Mouse (Mus musculus): Measurements from ENCODE around the gene Ctbp2.

The Ctbp2 gene

GRCm38 (mm10) chr7:133009676-133010075 is 114.5 kb downstream of the Ctbp2 start:
- DNase-seq (ENCODE audit: extremely low spot score, low spot score), result no peak

- no peak for DNase-seq (ENCODE audit: extremely low spot score, low spot score)
These were observed 115.5 kb downstream of the Ctbp2 start for GRCm38 (mm10) chr7:133008663-133009062.

- no peak for DNase-seq (ENCODE audit: extremely low spot score, low spot score)
These were observed 116.8 kb downstream of the Ctbp2 start for GRCm38 (mm10) chr7:133007343-133007742.

- no peak for DNase-seq (ENCODE audit: extremely low spot score, low spot score)
These were observed 118.4 kb downstream of the Ctbp2 start for GRCm38 (mm10) chr7:133005772-133006171.

GRCm38 (mm10) chr7:133003421-133003820 is 120.7 kb downstream of the Ctbp2 start:
- peak; percentile 43 for DNase-seq (ENCODE audit: extremely low spot score, low spot score)

DNA sequence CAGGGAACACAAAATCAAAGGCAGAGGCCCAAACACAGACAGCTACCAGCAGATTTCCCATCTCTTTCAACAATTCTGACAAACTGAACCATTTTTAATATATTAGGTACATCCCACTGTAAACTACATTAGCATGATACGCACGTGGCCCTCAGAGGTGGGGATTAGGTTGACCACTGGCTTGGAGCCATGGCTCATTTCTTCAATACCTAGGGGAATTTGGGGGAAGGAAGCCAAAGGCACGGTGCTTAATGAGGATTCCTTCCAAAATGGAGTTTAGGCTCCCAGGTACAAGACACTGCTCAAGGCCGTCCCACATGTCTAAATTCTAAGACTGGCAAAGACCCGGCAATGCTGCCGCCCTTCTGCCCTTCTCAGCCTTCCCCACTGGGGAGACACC is 121.9 kb downstream of the Ctbp2 start:
- DNase-seq (ENCODE audit: extremely low spot score, low spot score), result no peak

DNA sequence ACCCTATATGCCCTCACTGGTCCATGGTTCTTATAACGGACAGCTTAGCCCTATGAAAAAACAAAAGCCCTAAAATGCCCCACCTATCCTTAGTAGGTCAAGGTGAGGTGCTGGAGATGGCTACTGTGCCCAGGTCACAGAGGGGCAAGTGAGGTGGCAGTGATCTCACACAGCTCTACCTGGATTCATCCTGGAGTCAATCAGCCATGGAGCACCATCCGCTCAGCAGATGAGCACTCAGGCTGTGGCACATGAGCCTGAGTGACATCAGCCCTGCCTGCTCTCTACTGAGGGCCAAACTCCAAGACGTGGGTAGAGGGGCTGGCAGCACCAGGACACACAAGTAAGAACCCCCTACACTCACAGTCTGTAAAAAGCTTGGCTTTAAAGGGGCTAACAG is 122.8 kb downstream of the Ctbp2 start:
- DNase-seq (ENCODE audit: extremely low spot score, low spot score), result no peak

- no peak for DNase-seq (ENCODE audit: extremely low spot score, low spot score)
These were observed 125.1 kb downstream of the Ctbp2 start for GRCm38 (mm10) chr7:132999061-132999460.

GRCm38 (mm10) chr7:132998639-132999038 is 125.5 kb downstream of the Ctbp2 start:
- DNase-seq (ENCODE audit: extremely low spot score, low spot score), result no peak

GRCm38 (mm10) chr7:132996391-132996790 is 127.8 kb downstream of the Ctbp2 start:
- DNase-seq (ENCODE audit: extremely low spot score, low spot score), result no peak

DNA sequence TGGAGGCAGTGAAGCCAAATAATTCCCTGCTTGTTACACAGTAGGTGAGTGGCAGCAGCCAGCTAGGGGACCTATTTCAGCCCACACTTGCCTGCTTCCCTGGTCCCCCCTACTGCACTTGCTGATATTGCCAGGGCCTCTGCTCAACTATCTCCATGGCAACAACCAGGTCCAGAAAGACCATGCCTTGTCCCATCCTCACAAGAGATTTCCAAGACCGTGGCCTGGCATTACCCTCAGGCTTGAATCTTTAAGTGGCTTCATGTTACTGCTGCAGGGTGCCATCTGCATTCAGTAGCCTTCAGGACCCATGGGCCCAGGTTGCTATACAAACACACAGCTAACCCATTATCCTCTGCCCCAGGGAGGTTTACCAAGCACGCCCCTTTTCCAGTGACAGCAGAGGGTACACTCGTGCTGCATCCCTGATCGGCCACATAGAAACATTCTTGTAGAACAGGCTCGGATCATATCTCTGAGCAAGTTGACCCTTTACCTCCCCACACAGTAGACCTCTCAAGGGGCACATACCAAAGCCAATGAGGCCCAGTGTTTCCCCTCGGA is 129.4 kb downstream of the Ctbp2 start:
- no peak for DNase-seq (ENCODE audit: extremely low spot score, low spot score)

GRCm38 (mm10) chr7:132994120-132994519 is 130.0 kb downstream of the Ctbp2 start:
- no peak for DNase-seq (ENCODE audit: extremely low spot score, low spot score)

GRCm38 (mm10) chr7:132992967-132993615 is 131.1 kb downstream of the Ctbp2 start:
- DNase-seq (ENCODE audit: extremely low spot score, low spot score), result peak; percentile 11

GRCm38 (mm10) chr7:132991240-132991900 is 132.8 kb downstream of the Ctbp2 start:
- no peak for DNase-seq (ENCODE audit: extremely low spot score, low spot score)

DNA sequence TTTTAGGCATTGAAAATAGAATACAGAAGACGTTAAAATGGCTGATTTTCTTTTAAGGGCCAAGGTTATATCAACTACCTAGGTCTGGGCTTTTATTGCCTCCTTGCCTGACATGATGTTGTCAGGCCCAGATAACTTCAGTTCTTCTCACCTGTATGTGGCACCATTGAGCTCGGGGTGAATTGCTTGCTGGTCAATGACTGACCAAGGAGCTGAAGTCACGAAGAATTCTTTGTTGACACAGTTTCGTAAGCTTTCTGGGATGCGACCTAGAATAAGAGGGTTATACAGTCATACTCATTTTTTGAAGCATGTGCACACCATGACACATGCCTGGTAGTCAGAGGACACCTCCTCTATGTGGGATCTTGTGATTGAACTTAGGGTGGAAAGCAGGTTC is 134.3 kb downstream of the Ctbp2 start:
- no peak for DNase-seq (ENCODE audit: extremely low spot score, low spot score)

- DNase-seq (ENCODE audit: extremely low spot score, low spot score), result no peak
These were observed 141.5 kb downstream of the Ctbp2 start for GRCm38 (mm10) chr7:132982639-132983038.

DNA sequence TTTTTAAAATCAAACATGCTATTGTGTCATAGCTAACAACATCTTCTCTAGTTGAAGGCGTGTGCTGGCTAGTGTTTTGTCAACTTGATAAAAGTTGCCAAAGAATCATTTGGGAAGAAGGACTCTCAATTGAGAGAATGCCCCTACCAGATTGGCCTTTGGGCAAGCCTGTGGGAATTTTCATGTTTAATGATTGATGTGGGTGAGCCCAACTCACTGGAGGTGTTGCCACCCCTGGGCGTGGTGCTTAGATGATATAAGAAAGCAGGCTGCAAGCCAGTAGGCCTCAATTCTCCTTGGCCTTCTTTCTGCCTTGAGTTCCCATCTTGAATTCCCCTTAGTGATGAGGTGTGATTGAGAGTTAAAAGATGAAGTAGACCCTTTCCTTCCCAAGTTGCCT is 146.2 kb downstream of the Ctbp2 start:
- DNase-seq (ENCODE audit: extremely low spot score, low spot score), result no peak

- no peak for DNase-seq (ENCODE audit: extremely low spot score, low spot score)
These were observed 148.1 kb downstream of the Ctbp2 start for GRCm38 (mm10) chr7:132976079-132976478.

DNA sequence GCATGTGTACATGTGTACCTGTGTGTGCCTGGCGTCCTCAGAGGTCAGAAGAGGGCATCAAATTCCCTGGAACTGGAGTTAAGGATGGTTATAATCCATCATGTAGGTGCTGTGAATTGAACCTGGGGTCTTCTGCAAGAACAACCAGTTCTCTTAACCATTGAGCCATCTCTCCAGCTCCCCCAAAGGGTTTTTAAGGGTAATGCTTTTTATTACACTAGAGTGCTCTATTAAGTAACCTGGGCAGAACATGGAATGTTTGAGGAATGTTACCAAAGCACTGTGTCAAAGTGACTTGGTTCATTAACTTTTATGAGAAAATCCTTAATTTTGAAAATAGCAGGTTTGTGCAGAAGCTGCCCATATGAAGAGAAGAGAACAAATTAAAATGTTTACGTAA is 152.1 kb downstream of the Ctbp2 start:
- DNase-seq (ENCODE audit: extremely low spot score, low spot score), result no peak

GRCm38 (mm10) chr7:132965707-132966106 is 158.4 kb downstream of the Ctbp2 start:
- DNase-seq (ENCODE audit: extremely low spot score, low spot score), result no peak

GRCm38 (mm10) chr7:132964395-132964794 is 159.8 kb downstream of the Ctbp2 start:
- no peak for DNase-seq (ENCODE audit: extremely low spot score, low spot score)

DNA sequence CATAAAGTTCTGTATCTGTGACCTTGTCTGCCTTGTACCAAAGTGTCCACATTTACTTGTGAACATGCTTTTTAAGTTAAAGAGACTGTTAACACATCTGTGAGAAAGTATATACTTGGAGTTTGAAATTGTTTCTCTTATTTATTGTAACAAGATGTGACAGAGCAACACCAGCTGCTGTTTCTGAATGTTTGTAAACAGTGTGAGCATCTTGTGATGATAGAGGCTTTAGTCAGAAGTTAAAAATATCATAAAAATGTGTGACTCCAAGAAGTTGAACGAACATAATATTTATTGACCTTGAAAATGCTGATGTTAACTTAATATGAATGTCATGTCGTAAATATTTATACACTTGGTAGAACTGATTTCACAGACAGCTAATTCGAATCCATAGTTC is 173.5 kb downstream of the Ctbp2 start:
- DNase-seq (ENCODE audit: extremely low spot score, low spot score), result no peak

- no peak for DNase-seq (ENCODE audit: extremely low spot score, low spot score)
These were observed 174.2 kb downstream of the Ctbp2 start for GRCm38 (mm10) chr7:132949968-132950367.
